Mouse (Mus musculus) retina, postnatal 1 day (tissue): Measurements from ENCODE around the gene Pax3.

Experiments used
- DNase-seq: peaks from one replicate; pipeline ENCODE4 v3.0.0-alpha.2; 2012

The Pax3 gene

DNA sequence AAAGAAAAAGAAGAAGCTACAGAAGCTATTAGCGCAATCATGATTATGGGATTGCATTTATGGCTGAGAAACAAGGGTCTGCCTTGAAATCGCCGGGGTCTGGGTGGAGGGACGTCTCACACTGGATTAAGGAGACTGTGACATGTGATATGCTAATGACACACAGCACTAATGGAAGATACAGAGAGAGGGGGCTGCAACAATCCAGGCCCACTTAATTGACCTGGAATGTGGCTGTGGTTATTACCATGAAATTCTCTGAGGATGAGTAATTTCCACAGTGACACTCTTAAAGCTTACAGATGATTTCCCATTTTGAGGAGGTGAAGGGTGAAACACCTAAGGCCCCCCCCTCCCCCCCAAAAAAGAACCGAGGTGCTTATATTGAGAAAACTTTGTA is 136.1 kb downstream of the Pax3 start:
- DNase-seq = peak; percentile 34

DNA sequence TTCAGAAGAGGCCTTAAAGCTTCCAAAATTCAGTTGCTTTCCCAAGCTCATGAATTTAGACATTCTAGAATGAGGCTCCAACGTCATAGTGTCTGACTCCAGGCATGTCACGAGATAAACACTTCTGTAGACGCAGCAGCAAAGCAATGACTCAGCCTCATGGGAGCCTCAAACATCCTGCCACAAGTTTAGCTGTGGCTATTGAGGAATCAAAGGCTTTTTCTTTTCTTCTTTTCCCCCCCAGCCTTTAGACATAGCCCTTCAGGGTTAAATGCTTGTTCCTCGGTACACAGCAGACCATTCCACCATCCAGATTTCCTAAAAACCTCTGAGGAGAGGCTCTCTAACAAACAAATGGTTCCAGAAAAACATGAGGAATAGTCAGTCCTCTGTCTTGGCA is 139.0 kb downstream of the Pax3 start:
- DNase-seq = no peak

DNA sequence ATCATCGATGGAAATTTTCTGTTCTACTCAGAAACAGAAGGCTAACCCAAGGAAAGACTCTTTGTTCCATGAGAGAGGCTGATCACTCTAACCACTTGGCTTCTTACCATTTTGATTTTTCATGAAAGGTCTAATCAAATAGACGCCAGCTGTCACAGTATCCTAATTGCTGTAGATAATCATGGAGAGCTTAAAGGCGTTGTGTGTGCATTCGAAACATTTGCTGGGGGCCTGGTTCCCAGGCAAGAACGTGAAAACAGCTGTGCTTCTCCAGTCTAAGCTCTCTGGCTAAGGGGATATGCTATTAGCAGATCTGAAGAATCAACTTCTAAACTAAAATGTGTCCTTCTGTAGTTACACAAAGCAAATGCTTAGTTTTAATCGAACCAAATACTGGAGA is 143.3 kb downstream of the Pax3 start:
- peak; percentile 23 for DNase-seq
